Mouse (Mus musculus) urinary bladder, adult 18-20 months (tissue): ENCODE data around the gene Minpp1.

ENCODE experiments used
- DNase-seq, 2 experiments: peaks; one replicate each; pipeline ENCODE4 v3.0.0; 2022; ENCODE audit warnings: low spot score in 2 of 2, mixed read lengths in 2 of 2

Minpp1 gene

GRCm38 (mm10) chr19:32489166-32489895, 3.8 kb downstream of the Minpp1 start:
- DNase-seq, result no peak

GRCm38 (mm10) chr19:32490976-32491375, 5.4 kb downstream of the Minpp1 start:
- no peak for DNase-seq

DNA sequence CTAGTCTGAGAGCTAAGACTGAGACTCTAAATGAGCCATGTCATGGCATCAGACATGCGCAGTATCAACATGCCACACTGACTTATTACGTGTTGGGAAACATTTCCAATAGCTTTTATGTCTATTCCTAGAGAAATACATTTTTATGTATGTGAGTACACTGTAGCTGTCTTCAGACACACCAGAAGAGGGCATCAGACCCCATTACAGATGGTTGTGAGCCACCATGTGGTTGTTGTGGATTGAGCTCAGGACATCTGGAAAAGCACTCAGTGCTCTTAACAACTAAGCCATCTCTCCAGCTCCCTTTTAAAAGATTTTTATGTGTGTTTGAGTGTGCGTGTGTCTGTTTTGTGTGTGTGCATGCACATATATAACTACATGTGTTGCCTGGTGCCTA, 6.8 kb downstream of the Minpp1 start:
- DNase-seq, result no peak

DNA sequence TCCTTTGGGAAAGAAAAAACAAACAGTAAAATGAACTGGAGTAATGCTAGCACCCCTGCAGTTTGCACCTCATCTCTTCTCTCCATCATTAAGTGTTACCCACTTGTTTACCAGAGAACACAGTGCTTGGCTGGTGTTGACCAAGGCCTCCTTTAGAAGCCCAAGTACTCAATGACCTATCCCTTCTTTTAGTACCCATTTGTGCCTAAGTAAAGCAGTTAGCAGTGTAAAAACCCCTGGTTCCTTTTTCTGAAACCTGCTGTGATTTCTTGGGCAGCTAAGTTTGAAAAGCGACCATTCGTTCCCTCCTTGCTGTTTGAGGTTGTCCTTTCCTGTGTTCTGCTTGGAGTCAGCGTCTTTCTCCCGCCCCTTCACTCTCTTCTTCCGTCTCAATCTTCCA, 7.4 kb downstream of the Minpp1 start:
- DNase-seq, result no peak

DNA sequence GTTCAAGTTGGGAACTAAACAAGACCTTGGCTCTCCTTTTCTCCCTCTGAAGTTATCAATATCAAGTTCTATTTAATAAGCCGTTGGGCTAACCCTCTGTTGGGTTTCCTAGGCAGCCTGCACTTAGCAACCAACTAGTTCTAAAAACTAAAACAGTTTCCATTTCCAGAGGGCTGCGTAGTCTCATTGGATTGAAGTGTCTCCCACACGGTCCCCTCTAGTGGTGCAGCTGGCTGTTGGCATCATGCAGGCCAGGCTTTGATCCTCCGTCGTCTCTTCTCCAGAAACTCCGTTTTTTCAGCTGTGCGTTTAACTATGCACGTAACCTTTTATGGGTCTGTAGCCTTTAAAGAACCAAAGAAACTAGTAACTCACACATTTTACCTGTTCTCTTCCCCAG, 7.9 kb downstream of the Minpp1 start:
- DNase-seq, result no peak

DNA sequence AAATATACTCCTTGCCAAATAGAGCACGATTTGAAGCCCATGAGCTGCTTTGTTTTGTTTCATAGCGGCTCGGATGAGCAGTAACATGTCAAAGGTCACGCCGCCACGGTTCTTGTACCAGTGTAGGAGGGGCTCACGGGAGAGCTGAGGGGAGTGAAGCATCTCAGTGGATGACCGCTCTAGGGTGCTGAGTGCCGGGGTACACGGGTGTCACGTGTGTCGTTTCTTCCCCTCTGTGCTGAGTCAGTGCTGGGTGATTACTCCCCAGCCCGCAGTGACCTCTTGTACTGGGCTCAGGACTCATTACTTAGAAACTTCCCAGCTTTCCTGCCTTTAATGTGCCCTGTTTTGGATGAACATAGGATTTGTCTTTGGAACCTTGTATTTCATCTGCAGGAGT, 9.0 kb downstream of the Minpp1 start:
- DNase-seq, result no peak

GRCm38 (mm10) chr19:32495034-32495433, 9.5 kb downstream of the Minpp1 start:
- DNase-seq, result no peak

DNA sequence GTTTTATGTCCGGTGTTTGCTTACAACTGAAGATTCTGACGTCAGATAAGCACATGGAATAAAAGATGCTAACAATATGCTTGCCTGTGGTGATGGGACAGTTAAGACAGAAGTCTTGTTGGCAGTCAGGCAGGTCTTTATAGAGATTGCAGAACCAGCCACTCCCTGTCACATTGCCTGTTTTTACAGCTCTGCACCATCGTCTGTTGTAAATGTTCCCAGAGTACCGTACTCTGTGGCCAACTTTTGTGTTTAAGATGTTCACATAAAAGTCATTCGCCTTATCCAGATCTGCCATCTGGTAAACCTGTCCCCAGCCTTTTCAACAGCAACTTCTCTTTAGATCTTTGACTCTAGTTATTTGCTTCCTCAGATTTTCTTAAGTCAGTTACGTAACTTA, 11.8 kb downstream of the Minpp1 start:
- DNase-seq, result no peak

- DNase-seq, result no peak
Observed at GRCm38 (mm10) chr19:32498002-32498401, 12.4 kb downstream of the Minpp1 start.

DNA sequence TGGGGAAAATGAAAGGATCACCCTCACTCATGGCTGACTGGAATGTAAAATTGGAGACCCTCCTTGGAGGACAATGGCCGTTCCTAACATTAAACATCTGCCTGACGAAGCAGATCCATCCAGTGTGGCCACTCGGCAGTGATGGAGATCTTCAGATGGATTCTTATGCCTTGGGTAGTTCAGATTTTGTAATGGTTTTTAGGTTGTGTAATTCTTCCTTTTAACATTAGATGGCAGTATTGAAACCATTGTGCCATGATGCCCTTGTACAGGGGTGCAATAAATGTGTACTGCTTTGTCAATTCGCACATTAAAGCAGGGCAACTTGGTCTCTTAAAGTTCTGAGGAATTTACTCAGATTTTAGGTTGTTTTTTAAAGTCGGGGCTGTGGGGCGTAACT, 15.8 kb downstream of the Minpp1 start:
- no peak for DNase-seq

DNA sequence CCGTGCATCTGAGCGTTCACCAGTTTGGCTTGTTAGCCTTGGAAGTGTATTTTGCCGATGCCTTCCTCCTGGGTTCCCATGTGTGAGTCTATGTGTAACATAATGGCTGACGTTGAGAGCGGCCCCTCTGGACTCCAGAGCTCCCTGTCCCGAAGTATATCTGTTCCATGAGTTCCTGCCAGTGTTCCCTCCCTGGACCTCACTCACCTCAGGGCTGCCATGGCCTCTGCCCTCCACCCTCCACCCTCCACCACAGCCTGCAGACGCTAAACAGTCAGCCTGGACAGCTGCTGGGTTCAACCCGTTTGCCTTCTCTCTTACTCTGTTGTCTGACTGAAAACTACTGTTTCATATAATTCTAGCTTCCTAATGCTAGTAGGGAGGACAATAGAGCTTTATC, 20.5 kb downstream of the Minpp1 start:
- no peak for DNase-seq

DNA sequence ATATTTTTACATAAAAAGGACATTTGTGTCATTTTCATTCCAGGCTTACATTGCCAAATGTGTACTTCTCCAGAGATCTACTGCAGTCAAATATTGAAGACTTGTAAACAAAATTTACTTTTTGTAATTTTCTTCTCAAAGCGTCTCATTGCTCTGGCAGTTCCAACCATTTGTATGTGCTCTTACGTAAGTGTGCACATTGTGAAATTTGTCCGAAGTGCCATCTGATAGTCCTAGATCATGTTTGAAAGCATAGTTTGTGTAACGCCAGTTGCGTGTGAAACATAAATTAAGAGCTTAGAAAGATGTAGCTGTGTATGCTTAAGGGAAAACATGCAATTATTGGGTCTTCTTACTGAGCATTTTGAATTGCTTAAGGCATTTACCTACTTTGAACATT, 20.9 kb downstream of the Minpp1 start:
- DNase-seq, result no peak

DNA sequence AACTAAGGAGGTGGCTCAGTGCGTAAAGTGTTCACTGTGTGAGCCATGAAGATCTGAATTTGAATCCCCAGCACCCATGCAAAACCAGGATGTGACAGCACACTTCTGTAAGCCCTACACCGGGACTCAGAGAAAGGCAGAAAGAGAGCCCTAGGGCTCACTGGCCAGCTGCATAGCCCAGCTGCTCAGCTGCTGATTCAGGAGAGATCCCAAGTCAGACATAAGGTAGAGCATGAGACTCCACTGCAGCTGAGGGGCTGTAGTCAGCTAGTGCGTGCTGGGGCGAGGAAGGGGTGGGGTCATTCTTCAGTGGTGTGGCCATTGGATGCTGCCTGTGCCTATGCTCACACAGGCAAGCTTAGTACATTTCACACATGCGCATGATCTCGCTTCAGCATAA, 21.5 kb downstream of the Minpp1 start:
- no peak for DNase-seq

GRCm38 (mm10) chr19:32507526-32507925, 22.0 kb downstream of the Minpp1 start:
- DNase-seq, result no peak

DNA sequence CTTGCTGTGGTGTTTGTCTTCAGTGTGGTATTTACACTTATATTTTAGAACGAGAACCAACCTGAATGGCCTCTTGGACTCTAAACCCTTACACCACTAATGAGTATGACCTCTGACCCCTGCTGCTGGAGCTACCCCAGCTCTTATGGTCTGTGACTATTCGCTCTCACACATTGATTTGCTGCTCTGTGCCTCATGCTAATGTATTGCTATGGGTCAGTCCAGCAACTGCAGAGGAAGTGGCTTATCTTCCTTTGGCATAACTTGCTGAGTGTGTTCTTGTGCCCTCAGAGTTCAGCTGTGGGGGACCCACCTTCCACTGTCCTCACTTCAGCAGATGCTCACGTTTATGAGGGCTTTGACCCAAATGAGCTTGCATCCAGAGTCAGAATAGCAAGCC, 24.7 kb downstream of the Minpp1 start:
- no peak for DNase-seq

DNA sequence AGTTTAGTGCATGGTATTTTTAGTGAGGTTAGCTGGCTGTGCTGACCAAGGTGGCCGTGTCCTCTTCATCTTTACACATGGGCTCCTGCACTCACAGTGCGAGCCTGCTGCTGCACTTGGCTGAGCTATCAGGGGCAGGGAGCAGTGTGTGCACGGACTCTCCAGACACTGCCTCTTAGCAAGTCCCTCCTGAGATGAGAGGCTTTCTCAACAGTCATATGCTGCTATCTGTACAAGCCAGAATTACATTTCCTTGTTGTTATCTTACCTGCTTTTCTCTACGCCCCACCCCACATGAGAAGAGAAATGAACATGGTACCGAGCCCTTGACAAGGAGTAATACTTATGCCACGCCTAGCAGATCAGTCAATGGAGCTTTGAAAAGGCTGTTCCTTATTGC, 25.4 kb downstream of the Minpp1 start:
- DNase-seq, result no peak

DNA sequence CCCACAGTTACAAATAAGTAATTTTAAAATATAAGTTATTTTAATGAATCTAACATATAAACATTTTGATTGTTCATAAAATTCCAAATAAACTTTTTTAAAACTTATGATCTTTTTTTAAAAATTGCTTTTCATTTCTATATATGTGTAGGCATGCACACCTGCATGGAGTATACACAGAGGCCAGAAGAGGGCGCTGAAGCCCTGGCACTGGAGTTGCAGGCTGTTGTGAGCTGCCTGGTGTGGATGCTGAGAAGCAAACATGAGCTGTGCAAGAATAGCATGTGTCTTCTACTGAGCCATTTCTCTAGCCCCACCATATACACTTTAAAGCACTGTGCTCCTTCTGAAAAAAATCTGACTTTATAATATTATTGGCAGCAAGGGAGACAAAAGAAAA, 26.9 kb downstream of the Minpp1 start:
- no peak for DNase-seq

GRCm38 (mm10) chr19:32516575-32516974, 31.0 kb downstream of the Minpp1 start:
- DNase-seq, result no peak

DNA sequence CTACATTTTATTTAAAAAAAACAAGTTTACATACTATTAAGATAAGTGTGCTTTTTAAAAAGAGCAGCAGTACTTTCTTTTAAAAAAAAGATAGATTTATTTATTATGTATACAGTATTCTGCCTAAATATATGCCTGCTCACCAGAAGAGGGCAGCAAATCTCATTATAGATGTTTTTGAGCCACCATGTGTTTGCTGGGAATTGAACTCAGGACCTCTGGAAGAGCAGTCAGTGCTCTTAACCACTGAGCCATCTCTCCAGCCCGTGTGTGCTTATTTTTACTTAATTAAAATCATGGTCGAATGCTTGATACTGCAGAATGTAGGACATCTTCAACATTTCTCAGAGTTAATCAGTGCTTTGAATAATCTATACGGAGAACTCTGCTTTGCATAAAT, 35.9 kb downstream of the Minpp1 start:
- no peak for DNase-seq

DNA sequence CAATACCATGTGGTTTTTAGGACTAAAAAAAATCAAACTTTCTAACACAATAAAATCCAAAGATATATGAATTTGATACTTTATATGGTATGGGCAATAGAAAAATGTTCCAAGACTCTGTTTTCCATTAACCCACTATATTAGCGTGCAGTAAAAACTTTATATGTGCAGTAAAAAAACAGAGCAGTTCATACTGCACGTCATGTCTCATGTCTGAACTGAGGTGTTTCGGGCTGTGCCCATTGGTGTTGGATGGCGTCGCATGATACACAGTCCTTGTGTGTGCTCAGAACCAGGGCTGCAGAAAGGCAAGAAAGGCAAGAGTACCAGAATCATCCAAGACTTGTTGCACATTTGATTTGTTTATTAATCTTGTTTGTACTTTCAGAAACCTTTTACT, 36.7 kb downstream of the Minpp1 start:
- DNase-seq, result no peak

DNA sequence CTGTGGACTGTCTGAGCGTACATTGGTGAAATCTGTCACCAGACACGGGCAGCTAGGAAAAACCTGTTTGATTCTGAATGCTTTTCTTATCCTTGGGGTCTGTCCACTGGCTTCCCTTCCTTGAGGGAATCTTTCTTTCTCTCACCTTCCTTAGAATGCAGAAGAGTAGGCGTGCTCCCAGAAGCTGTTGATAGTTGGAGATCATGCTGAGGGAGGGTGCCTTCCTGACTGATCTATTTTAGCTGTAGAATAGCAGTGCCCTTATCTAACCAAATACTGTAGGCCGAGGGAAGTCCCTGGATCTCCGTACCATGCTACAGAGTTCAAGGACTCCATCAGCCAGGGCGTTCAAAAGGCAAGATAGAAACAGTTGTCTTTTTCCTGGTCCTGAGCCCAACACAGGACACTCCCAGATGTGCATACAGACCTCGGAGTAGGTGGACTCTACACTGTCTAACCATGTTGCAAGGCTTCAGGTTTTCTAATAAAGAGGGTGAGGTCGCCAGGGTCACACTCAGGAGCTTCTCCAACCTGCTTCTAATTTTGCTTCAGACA, 37.3 kb downstream of the Minpp1 start:
- no peak for DNase-seq

DNA sequence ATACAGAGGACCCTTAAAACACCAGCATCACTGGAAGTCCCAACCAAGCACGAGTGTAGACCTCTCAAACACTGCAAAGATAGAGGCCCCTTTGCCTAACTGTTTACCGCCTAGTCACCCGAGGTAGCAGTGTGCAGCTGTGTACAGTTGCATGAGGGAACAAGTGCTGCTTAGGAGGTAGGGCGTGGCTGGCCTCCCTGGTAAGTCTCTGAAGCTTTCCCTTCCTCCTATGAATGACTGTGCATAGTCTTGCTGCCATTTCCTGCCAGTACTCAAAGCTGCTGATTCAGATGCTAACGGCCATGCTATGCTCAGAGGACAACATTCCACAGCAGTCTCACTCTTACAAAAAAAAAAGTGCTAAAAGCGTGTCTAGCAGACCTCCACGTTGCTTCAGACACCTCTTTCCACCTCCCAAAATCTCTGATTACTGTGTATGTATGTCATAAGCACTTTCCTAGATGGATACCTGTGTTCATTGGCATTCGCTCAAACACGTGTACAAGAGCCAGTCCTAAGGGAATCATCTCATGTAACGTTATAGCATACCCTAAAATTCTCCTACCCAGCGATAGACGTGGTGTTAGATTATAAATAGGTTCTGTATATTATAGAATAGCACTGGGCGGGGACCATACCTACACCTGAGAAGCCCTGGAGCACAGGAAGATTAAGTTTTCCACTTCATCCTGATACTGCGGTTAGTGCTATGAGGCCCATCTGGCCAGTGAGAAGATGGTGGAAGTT, 38.4 kb downstream of the Minpp1 start:
- no peak for DNase-seq

GRCm38 (mm10) chr19:32524516-32524860, 38.9 kb downstream of the Minpp1 start:
- no peak for DNase-seq
